ENCODE assay signal across 8 mouse cellular contexts in genomic region chr9:18473324-18474128, GRCm38 (mm10). TPM values are rescaled to one million over a fixed set of nuclear protein-coding genes. Genes with fewer than 3 reads are reported as not detected.
DNase-seq lines count a peak whose midpoint lies in the region; ATAC-seq lines count a peak whose summit lies in the region.

No protein-coding gene starts in this region.

- peak overlapping the region; percentile 69 for H3K4me3 ChIP-seq in embryonic facial prominence, embryonic 13.5 days
- H3K4me3 ChIP-seq in midbrain, embryonic 11.5 days (ENCODE audit: low read depth, low read length): peak overlapping the region; percentile 46

- peak overlapping the region; percentile 91 for H3K27ac ChIP-seq in embryonic facial prominence, embryonic 13.5 days
- peak overlapping the region; percentile 76 for H3K27ac ChIP-seq in midbrain, embryonic 11.5 days (ENCODE audit: low read depth, low read length)

- peak overlapping the region; percentile 80 for H3K9ac ChIP-seq in embryonic facial prominence, embryonic 13.5 days
- peak overlapping the region; percentile 53 for H3K9ac ChIP-seq in midbrain, embryonic 11.5 days (ENCODE audit: low read length)

- H3K27me3 ChIP-seq in embryonic facial prominence, embryonic 13.5 days: peaks cover 3% of the 10 kb centered on the region; the same call in 1 of the 2 replicates
- no peaks in the 10 kb centered on the region for H3K27me3 ChIP-seq in midbrain, embryonic 11.5 days (ENCODE audit: control insufficient read depth, insufficient read depth, low read length)

- peaks cover 4% of the 10 kb centered on the region; the same call in 1 of the 2 replicates for H3K4me1 ChIP-seq in embryonic facial prominence, embryonic 13.5 days
- peaks cover 3% of the 10 kb centered on the region; the same call in 1 of the 2 replicates for H3K4me1 ChIP-seq in midbrain, embryonic 11.5 days (ENCODE audit: control insufficient read depth, insufficient read depth, low read length)

- peaks cover 9% of the 10 kb centered on the region; the same call in 1 of the 2 replicates for H3K36me3 ChIP-seq in embryonic facial prominence, embryonic 13.5 days
- H3K36me3 ChIP-seq in midbrain, embryonic 11.5 days (ENCODE audit: control insufficient read depth, insufficient read depth, low read length): no peaks in the 10 kb centered on the region

- intact Hi-C loops in left cerebral cortex, postnatal 4 days (cut with DNase I): no loop called here

- peak overlapping the region; percentile 72 for H3K4me2 ChIP-seq in embryonic facial prominence, embryonic 13.5 days
- peak overlapping the region; percentile 49 for H3K4me2 ChIP-seq in midbrain, embryonic 11.5 days

- 4% methylated on average over 39 of the region's 39 CpGs for WGBS in embryonic facial prominence, embryonic 13.5 days
- WGBS in midbrain, embryonic 11.5 days: 5% methylated on average over 39 of the region's 39 CpGs

- ATAC-seq in embryonic facial prominence, embryonic 13.5 days (ENCODE audit: insufficient number of reproducible peaks, insufficient read depth, low FRiP score, low TSS enrichment, low read depth): peak; percentile 95
- ATAC-seq in midbrain, embryonic 11.5 days (ENCODE audit: low FRiP score): peak; percentile 98

- DNase-seq in urinary bladder, adult 18-20 months (ENCODE audit: low spot score in 2 of 2): peak; percentile 43 to 48
- no peak for DNase-seq in urinary bladder, postnatal 10 days (ENCODE audit: low spot score)
- DNase-seq in heart, adult 11 months: peak; percentile 97
- peak; percentile 39 for DNase-seq in kidney, adult 11 months
- peak; percentile 75 for DNase-seq in left cerebral cortex, postnatal 4 days
- DNase-seq in midbrain, embryonic 11.5 days (ENCODE audit: low spot score, missing footprints): peak; percentile 97
- peak; percentile 78 for DNase-seq in right cerebral cortex, postnatal 4 days

- H3K9me3 ChIP-seq in embryonic facial prominence, embryonic 13.5 days: no peaks in the 10 kb centered on the region
- H3K9me3 ChIP-seq in midbrain, embryonic 11.5 days (ENCODE audit: control insufficient read depth, low read length): no peaks in the 10 kb centered on the region

RNA-seq across cellular contexts. Expression of gene Zfp558, which starts 4.5 kb away (rescaled TPM):
- 10.7 and 11.1 TPM in 2 replicates for polyA plus RNA-seq in embryonic facial prominence, embryonic 13.5 days (2015; fragmentation: Nextera tagmentation; extraction: Ambion mirVana)
- 10 to 100 TPM; 20.8 to 21.6 TPM for total RNA-seq in left cerebral cortex, postnatal 4 days (2021)
- 16.3 and 17.9 TPM in 2 replicates for polyA plus RNA-seq in midbrain, embryonic 11.5 days (2014; fragmentation: Nextera tagmentation; extraction: Ambion mirVana)

RNA-seq across cellular contexts. Expression of gene Mbd3l1, which starts 4.6 kb away (rescaled TPM):
- polyA plus RNA-seq in embryonic facial prominence, embryonic 13.5 days (2015; fragmentation: Nextera tagmentation; extraction: Ambion mirVana): not detected in 2 replicates
- total RNA-seq in left cerebral cortex, postnatal 4 days (2021): not detected
- not detected in 2 replicates for polyA plus RNA-seq in midbrain, embryonic 11.5 days (2014; fragmentation: Nextera tagmentation; extraction: Ambion mirVana)

RNA-seq across cellular contexts. Expression of gene Mbd3l2, which starts 43.1 kb away (rescaled TPM):
- polyA plus RNA-seq in embryonic facial prominence, embryonic 13.5 days (2015; fragmentation: Nextera tagmentation; extraction: Ambion mirVana): not detected in 2 replicates
- total RNA-seq in left cerebral cortex, postnatal 4 days (2021): not detected
- 0.07 TPM in 1 of 2 replicates, not detected in the other for polyA plus RNA-seq in midbrain, embryonic 11.5 days (2014; fragmentation: Nextera tagmentation; extraction: Ambion mirVana)
